Mouse (Mus musculus): ENCODE results near the gene Relt.

- TF ChIP-seq ZC3H11A (IDR thresholded peaks at IDR 0.05; ENCODE audit: low read depth, low read length), result peak; percentile 43
- peak; percentile 92 to 96 for TF ChIP-seq CTCF (conservative IDR thresholded peaks at IDR 0.05 in 1 of 2, IDR thresholded peaks at IDR 0.05 in 1 of 2; ENCODE audit: low read depth in 2 of 2, low read length in 2 of 2)
- no peak for TF ChIP-seq CHD1 (IDR thresholded peaks at IDR 0.05; ENCODE audit: low read depth, low read length)
- no peak for TF ChIP-seq EP300 (IDR thresholded peaks at IDR 0.05; ENCODE audit: low read length)
Observed at GRCm38 (mm10) chr7:100886535-100886934, 23.3 kb upstream of the Relt start.

Measured in CH12.LX (cell line).